Mouse (Mus musculus) layer of hippocampus, adult 2 months (tissue): Measurements from ENCODE around the gene C130032M10Rik. TPM values are rescaled to one million over a fixed set of nuclear protein-coding genes. Genes with fewer than 3 reads are reported as not detected.

Source experiments
- DNase-seq, 2 experiments: peaks; one replicate each; pipeline ENCODE4 v3.0.0; 2022; ENCODE audit warnings: low spot score in 2 of 2
- H3K27ac ChIP-seq: fragments of 200-600 bp; 2 replicates; pipeline ENCODE4 v1.8.1; 2022
- H3K4me3 ChIP-seq: fragments of 200-600 bp; 2 replicates; pipeline ENCODE4 v1.8.1; 2022; ENCODE audit warnings: mild to moderate bottlenecking
- CTCF ChIP-seq: fragments of 200-600 bp; conservative IDR thresholded peaks from 2 replicates; pipeline ENCODE4 v1.8.1; 2022; ENCODE audit warnings: antibody characterized with exemption, mild to moderate bottlenecking, moderate library complexity
- total RNA-seq, 2 experiments: library from RNA; stranded (reverse); gene quantifications; 2 replicates each; pipeline ENCODE4 v1.2.3; 2021

The C130032M10Rik gene
- total RNA-seq, 2 experiments from 2014 or later = not detected

DNA sequence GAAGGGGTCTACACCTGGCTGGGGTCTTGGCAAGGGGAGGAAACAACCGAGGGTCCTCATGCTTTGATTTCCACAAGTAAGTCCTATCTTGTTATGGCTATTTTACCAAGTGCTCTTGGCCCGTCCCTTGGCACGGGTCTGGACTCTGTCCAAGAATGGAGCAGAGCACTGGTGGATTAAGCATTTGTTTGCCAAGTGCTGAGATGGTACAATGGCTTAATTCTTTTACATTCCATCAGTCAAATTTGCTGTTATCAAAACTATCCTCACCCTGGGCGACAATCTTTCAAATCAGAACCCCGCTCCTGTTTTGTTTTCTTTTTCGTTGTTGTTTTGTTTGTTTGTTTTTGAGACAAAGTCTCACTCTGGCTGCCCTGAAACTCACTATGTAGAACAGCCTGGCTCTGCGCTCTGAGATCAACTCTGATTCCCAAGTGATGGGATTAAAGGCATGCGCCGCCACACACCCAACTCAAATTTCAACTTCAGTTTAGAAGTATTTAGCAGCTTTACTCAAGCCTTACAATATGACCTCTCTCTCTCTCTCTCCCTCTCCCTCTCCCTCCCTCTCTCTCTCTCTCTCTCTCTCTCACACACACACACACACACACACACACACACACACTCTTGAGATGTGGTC, 29.4 kb downstream of the C130032M10Rik start:
- no peak for TF ChIP-seq CTCF
- DNase-seq = no peak
- Histone ChIP-seq H3K27ac (no peak overlapping the region), H3K4me3 (no peak overlapping the region)

GRCm38 (mm10) chr9:114546765-114547164, 31.3 kb downstream of the C130032M10Rik start:
- no peak for TF ChIP-seq CTCF
- DNase-seq = no peak
- Histone ChIP-seq H3K27ac (no peak overlapping the region), H3K4me3 (no peak overlapping the region)

DNA sequence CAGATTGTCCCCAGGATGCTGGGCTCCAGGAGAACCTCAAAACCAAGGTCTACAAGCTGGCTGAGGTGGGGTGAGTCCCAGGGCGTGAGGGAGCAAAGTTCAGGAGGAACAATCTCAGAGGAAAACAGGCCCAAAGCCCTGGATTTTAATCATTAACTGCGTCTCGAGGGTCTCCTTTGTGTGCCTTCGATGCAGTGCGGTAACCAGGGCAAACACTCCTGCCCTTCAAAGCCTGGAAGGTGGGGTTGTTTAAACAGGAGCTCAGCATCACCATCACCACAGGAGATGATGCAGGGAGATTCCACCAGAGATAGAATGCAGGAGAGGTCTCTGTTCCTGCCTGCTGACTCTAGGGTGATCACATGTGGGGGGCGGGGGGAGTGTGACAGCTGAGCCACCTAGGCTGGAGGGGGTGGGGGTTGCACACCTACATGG, 32.2 kb downstream of the C130032M10Rik start:
- DNase-seq = no peak
- no peak for TF ChIP-seq CTCF
- H3K4me3 ChIP-seq = no peak overlapping the region
- no peak overlapping the region for H3K27ac ChIP-seq

DNA sequence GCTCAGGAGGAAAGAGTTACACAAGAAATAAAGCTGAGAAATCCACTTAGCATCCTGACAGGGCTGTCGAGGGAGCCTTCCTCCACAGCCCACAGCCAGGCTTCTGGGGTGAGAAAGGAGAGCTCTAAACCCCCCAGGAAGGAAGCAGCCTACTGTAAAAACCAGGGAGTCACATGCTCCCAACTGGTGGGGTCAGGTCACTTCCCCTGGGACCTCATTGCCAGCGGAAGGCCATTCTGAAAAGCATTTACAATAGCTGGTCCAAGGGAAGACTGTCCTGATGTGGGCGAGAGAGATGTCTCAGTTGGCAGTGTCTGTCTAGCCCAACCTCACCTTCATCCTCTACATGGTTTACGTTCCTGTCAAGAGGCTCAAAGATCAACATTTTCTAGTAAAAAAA, 33.0 kb downstream of the C130032M10Rik start:
- H3K4me3 ChIP-seq = no peak overlapping the region
- H3K27ac ChIP-seq = no peak overlapping the region
- no peak for DNase-seq
- TF ChIP-seq CTCF = no peak

GRCm38 (mm10) chr9:114549117-114549516, 33.6 kb downstream of the C130032M10Rik start:
- no peak for TF ChIP-seq CTCF
- Histone ChIP-seq H3K4me3 (no peak overlapping the region), H3K27ac (no peak overlapping the region)
- DNase-seq = no peak

DNA sequence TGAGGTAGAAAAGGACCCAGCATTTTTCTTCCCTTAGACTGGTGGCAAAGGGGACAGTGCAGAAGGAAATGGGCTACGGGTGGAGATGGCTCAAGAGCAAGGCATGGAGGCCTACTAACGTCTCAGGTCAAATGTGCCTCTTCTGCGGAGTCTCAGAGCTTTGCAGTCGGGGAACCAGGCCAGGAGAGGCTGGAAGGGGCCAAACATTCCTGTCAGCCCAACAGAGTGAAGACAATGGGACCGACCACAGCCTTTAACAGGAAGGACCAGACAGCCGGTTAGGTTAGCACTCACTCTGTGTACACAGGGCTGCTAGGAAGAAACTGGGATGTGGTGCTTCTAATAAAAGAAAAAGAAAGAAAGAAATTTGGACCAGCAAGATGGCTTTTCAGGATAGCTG, 34.5 kb downstream of the C130032M10Rik start:
- no peak for TF ChIP-seq CTCF
- H3K4me3 ChIP-seq = no peak overlapping the region
- no peak for DNase-seq
- H3K27ac ChIP-seq = no peak overlapping the region

DNA sequence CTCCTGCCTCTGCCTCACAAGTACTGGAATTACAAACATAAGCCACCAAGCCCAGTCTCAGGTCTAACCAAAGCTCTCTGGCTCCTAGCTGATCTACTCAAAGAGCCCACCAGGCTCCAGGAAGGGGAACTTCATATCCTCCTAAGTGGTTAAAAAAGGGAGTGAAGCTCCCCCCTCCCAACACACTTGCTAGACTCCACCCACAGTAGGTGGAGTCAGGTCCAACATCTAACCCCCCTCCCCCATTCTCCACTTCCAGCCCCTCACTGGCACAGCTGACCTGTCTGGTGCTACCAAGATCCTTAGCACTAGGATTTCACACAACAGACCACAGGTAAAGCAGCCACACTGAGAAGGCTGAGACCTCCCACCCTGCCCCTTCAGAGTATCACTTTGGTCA, 38.3 kb downstream of the C130032M10Rik start:
- DNase-seq = no peak
- TF ChIP-seq CTCF = no peak
- H3K27ac ChIP-seq = no peak overlapping the region

DNA sequence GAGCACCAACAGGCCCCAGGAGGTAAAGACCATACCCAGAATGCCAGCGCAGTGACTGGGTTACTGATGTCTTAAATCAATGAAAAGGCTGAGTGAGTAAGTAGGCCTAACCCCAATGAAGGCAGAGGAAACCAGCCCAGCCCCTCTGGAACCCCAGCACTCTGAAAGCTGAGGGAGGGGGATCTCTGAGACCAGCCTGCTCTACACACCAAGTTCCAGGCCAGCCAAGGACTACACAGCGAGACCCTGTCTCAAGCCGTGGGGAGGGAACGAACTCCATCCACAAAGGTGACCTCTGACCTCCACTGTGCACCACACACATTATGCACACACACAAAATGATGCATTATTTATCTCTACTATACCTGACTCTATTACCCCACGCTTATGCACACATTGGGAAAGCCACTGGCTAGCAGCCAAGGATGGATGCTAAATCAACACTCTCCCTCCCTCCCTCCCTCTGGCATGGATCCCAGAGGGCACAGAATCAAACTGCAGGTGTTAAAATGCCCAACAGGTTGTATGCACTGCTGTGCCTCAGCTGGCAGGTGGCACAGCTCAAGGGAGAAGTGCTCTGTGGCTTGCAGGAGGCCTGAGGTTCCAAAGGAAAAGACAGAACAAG, 39.0 kb downstream of the C130032M10Rik start:
- H3K4me3 ChIP-seq = no peak overlapping the region
- no peak overlapping the region for H3K27ac ChIP-seq
- no peak for TF ChIP-seq CTCF

More for the DNA sequence above, 38.3 kb downstream of the C130032M10Rik start:
- H3K4me3 ChIP-seq = no peak overlapping the region

DNA sequence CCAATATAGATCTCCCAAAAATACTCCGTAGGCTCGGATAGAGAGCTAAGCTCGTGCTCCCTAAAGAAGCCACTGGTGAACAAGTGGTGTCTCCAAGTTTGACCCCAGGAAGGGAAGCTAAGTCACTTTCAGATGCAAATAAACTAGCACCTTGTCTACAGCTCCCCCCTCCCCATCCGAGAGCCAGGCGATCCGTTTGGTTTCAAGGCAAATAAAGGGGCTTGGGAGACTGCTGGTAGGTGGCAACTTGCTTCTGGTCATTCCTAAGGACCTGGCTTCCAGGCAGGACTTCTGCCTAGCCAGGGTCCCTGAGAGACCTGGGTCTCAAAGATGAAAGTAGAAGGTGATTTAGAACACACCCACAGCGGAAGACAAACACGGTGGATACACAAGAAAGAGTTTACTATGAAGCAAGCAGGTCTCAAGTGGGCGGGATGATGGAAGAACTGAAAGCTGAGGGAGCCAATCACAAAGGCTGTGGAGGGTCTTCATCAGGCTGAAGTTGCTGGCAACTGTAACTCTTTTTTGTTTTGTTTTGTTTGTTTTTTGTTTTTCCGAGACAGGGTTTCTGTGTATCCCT, 40.9 kb downstream of the C130032M10Rik start:
- Histone ChIP-seq H3K27ac (no peak overlapping the region), H3K4me3 (no peak overlapping the region)
- TF ChIP-seq CTCF = no peak
- no peak for DNase-seq

More for the DNA sequence above, 39.0 kb downstream of the C130032M10Rik start:
- no peak for DNase-seq

DNA sequence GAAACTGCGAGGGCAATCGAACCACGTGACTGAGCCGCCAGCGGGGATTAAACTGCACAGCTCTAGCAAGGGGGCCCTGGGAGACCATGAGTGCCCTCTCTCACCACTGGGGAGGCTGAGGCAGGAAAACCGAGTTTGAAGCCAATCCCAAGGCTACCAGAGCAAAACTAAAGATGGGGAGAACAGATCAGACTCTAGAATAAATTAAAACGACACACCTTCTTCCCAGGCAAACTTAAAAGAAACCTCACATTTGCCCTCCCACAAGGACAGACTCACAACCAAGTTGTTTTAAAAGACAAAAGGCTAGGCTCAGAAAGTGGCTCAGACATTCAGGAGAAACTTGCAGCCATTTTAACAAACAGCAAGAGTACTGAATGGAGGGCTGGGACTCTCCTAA, 41.6 kb downstream of the C130032M10Rik start:
- Histone ChIP-seq H3K27ac (no peak overlapping the region), H3K4me3 (no peak overlapping the region)
- no peak for DNase-seq
- no peak for TF ChIP-seq CTCF

GRCm38 (mm10) chr9:114560141-114560540, 44.6 kb downstream of the C130032M10Rik start:
- Histone ChIP-seq H3K27ac (no peak overlapping the region), H3K4me3 (no peak overlapping the region)
- DNase-seq = no peak
- TF ChIP-seq CTCF = no peak

- TF ChIP-seq CTCF = no peak
- Histone ChIP-seq H3K27ac (no peak overlapping the region), H3K4me3 (peak overlapping the region; percentile 35)
- no peak for DNase-seq
These were observed 45.5 kb downstream of the C130032M10Rik start for GRCm38 (mm10) chr9:114560771-114561670.

DNA sequence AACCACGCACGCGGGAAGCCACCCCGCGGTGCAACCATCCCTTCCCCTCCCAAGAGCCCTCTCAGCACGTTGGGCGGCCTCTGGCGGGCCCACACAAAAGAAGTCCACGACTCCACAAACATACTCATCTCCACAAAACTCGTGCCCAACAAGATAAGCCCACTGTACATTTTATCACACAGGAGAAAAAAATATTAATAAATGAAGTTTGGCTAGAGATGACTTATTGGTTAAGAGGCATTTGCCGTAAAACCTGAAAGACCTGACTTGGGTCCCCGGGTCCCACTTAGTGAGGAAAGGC, 46.1 kb downstream of the C130032M10Rik start:
- TF ChIP-seq CTCF = no peak
- H3K4me3 ChIP-seq = peak overlapping the region; percentile 35
- no peak overlapping the region for H3K27ac ChIP-seq
- DNase-seq = no peak
